Mouse (Mus musculus) E14TG2a.4 (cell line): Measurements from ENCODE around the gene Plac8.

Source experiments
- CTCF ChIP-seq: conservative IDR thresholded peaks from 2 replicates; pipeline ENCODE4 v1.5.1; 2014; ENCODE audit warnings: low read length
- NANOG ChIP-seq: IDR thresholded peaks from 2 replicates; pipeline ENCODE4 v1.6.1; 2014; ENCODE audit warnings: borderline replicate concordance, low read length, mixed read lengths
- POU5F1 ChIP-seq: IDR thresholded peaks from 2 replicates; pipeline ENCODE4 v1.6.1; 2014; ENCODE audit warnings: low read length, borderline replicate concordance

DNA sequence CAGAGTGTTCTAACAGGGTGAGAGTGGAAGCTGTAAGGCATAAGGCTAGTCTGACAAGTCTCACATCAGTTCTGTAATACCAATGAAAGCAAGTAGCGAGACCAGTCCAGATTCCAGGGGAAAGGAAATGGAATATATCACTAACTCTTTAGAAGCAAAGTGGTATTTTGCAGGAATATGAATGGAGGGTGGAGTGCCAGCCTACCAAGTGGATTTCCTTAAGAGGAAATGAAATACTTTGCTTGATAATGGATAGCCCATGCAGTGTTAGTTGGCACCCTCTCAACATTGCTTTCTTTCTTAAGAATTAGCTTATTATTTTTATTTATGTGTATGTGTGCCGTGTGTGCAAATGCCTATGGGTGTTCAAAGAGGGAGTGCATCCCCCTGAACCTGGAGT lies 51.8 kb downstream of the Plac8 start:
- TF ChIP-seq CTCF (no peak), POU5F1 (no peak), NANOG (no peak)
